Mouse (Mus musculus) embryonic facial prominence, embryonic 14.5 days (tissue): Measurements from ENCODE around the gene Olfr952. TPM values are rescaled to one million over a fixed set of nuclear protein-coding genes. Genes with fewer than 3 reads are reported as not detected.

Experiments used
- ATAC-seq: fragments of 200-750 bp; cut with Nextera tagmentation; 2 replicates; pipeline ENCODE4 v1.8.0; 2017; ENCODE audit warnings: low read depth, moderate number of reproducible peaks, moderate TSS enrichment
- DNase-seq: peaks from one replicate; pipeline ENCODE4 v3.0.0-alpha.2; 2015; ENCODE audit warnings: low spot score
- H3K27ac ChIP-seq: fragments of 300-500 bp; sonication (generic); replicated peaks from 2 replicates; pipeline ENCODE4 v1.5.1; 2014; ENCODE audit warnings: low read depth, mild to moderate bottlenecking, low read length, moderate library complexity
- H3K27me3 ChIP-seq: fragments of 300-500 bp; sonication (generic); replicated peaks from 2 replicates; pipeline ENCODE4 v1.6.1; 2014; ENCODE audit warnings: low read length; ENCODE audit not compliant: control insufficient read depth, insufficient read depth
- H3K36me3 ChIP-seq: fragments of 300-500 bp; sonication (generic); 2 replicates; pipeline ENCODE4 v1.6.1; 2014; ENCODE audit warnings: low read length, mixed read lengths; ENCODE audit not compliant: control insufficient read depth, insufficient read depth
- H3K4me1 ChIP-seq: fragments of 300-500 bp; sonication (generic); 2 replicates; pipeline ENCODE4 v1.6.1; 2014; ENCODE audit warnings: antibody characterized with exemption, low read length; ENCODE audit not compliant: control insufficient read depth, insufficient read depth
- H3K4me2 ChIP-seq: fragments of 300-500 bp; sonication (generic); 2 replicates; pipeline ENCODE4 v1.6.1; 2014; ENCODE audit warnings: low read depth, mild to moderate bottlenecking, low read length, moderate library complexity, mixed read lengths
- H3K4me3 ChIP-seq: fragments of 300-500 bp; sonication (generic); 2 replicates; pipeline ENCODE4 v1.5.1; 2014; ENCODE audit warnings: low read depth, mild to moderate bottlenecking, low read length
- H3K9ac ChIP-seq: fragments of 300-500 bp; sonication (generic); 2 replicates; pipeline ENCODE4 v1.6.1; 2014; ENCODE audit warnings: low read depth, mild to moderate bottlenecking, low read length, moderate library complexity, mixed read lengths
- H3K9me3 ChIP-seq: fragments of 300-500 bp; sonication (generic); 2 replicates; pipeline ENCODE4 v1.6.1; 2016; ENCODE audit warnings: low read length; ENCODE audit not compliant: control insufficient read depth
- WGBS: fragments of 180-500 bp; shearing (Covaris S2); extraction: QIAGEN DNeasy Blood & Tissue Kit; methylation state at CpG from one replicate; pipeline ENCODE4 v1.1.7; 2014; 5-methylcytosine and 5-hydroxymethylcytosine counted together
- polyA plus RNA-seq: library from polyadenylated mRNA; unstranded; fragments of >200 nt; fragmentation: Nextera tagmentation; extraction: Ambion mirVana; gene quantifications from 2 replicates; pipeline ENCODE4 v1.2.1, GENCODE M21; 2014

Olfr952 gene
- not detected in 2 replicates for polyA plus RNA-seq

- Histone ChIP-seq H3K9ac (no peak within 1 kb of the TSS), H3K4me2 (no peak within 1 kb of the TSS), H3K4me3 (no peak within 1 kb of the TSS), H3K36me3 (no peaks in the 10 kb centered on the region), H3K27ac (no peak within 1 kb of the TSS), H3K4me1 (no peaks in the 10 kb centered on the region), H3K27me3 (no peaks in the 10 kb centered on the region), H3K9me3 (no peaks in the 10 kb centered on the region)
- DNase-seq (no peak), ATAC-seq (no peak)
Observed at GRCm38 (mm10) chr9:39427048-39427447, at the start of gene Olfr952. Gene Olfr952, minus strand, starts transcription at chr9:39427148.

DNA sequence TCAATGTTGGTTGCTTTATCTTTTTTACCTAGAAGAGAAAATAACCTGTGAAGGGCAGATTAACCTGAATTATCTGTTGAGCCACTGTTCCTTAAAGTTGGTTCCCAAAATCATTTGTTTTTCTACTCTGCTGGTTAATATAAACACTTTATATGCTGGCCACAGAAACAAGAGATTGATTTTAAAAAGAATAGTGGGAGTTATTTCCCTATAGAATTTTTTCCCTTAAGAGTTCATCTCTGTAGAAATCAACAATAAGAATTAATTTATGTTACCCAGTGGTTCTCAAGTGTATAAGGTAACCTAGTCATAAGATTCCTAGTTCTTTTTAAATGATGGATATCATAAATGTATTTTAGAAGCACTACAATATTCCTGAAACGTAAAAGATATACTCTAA is 44.9 kb upstream of the Olfr952 start, which contains the start of gene Olfr955:
Gene Olfr955 (minus strand): TSS at position 101 of the 400 bp plus-strand sequence.
- DNase-seq, result no peak
- no peak within 1 kb of the TSS for H3K4me2 ChIP-seq
- 48% methylated on average over 1 of the region's 1 CpGs for WGBS
- no peaks in the 10 kb centered on the region for H3K4me1 ChIP-seq
- no peaks in the 10 kb centered on the region for H3K9me3 ChIP-seq
- no peaks in the 10 kb centered on the region for H3K27me3 ChIP-seq
- no peak for ATAC-seq
- no peak within 1 kb of the TSS for H3K9ac ChIP-seq
- no peak within 1 kb of the TSS for H3K4me3 ChIP-seq
- no peak within 1 kb of the TSS for H3K27ac ChIP-seq
- H3K36me3 ChIP-seq, result no peaks in the 10 kb centered on the region

DNA sequence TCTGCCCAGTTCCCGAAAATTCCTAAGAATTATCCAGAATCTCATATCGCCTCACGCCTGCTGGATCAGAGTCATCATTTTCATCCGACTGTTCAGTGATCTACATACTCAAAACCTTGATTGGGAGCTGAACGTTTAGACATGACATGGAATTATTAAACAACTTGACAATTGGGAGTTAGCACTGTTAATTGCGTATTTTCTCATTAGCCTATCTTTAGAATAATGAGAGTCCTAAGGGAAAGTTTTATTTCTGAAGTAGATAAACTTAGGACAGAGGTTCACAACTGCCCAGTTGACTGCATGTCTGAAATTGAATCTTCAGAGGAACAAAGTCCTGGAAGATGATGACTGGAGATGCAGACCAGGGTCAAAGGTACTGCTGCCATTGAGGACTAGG is 29.5 kb upstream of the Olfr952 start, which contains the start of gene Olfr954:
Gene Olfr954 (plus strand): TSS at position 301 of the 400 bp plus-strand sequence.
- no peak for ATAC-seq
- Histone ChIP-seq H3K9me3 (no peaks in the 10 kb centered on the region), H3K36me3 (no peaks in the 10 kb centered on the region), H3K27ac (no peak within 1 kb of the TSS), H3K9ac (no peak within 1 kb of the TSS), H3K4me3 (no peak within 1 kb of the TSS), H3K27me3 (no peaks in the 10 kb centered on the region), H3K4me1 (no peaks in the 10 kb centered on the region), H3K4me2 (no peak within 1 kb of the TSS)
- DNase-seq, result no peak
- WGBS, result 87% methylated on average over 6 of the region's 6 CpGs

GRCm38 (mm10) chr9:39387110-39387509 is 39.8 kb downstream of the Olfr952 start, which contains the start of gene Olfr951:
Gene Olfr951, plus strand, starts transcription at chr9:39387410.
- DNase-seq (no peak), ATAC-seq (no peak)
- Histone ChIP-seq H3K4me3 (no peak within 1 kb of the TSS), H3K4me2 (no peak within 1 kb of the TSS), H3K27me3 (no peaks in the 10 kb centered on the region), H3K9ac (no peak within 1 kb of the TSS), H3K27ac (no peak within 1 kb of the TSS), H3K4me1 (no peaks in the 10 kb centered on the region), H3K9me3 (no peaks in the 10 kb centered on the region), H3K36me3 (no peaks in the 10 kb centered on the region)
- WGBS, result 96% methylated on average over 2 of the region's 2 CpGs

Other genes with a start within 250 kb of the Olfr952 start
- gene Olfr944, start 225.2 kb downstream of the Olfr952 start, polyA plus RNA-seq, result 0.13 TPM in 1 of 2 replicates, not detected in the other
- 0.08 and 0.13 TPM in 2 replicates for gene Olfr1537, start 177.2 kb downstream of the Olfr952 start, polyA plus RNA-seq
- gene Olfr945, start 150.3 kb downstream of the Olfr952 start, polyA plus RNA-seq, result not detected in 2 replicates
- gene Olfr948, start 101.1 kb downstream of the Olfr952 start, polyA plus RNA-seq, result not detected in 2 replicates
- 0.17 TPM in 1 of 2 replicates, not detected in the other for gene Olfr951, start 39.7 kb downstream of the Olfr952 start, polyA plus RNA-seq
- not detected in 2 replicates for gene Olfr954, start 29.6 kb upstream of the Olfr952 start, polyA plus RNA-seq
- 0.18 TPM in 1 of 2 replicates, not detected in the other for gene Olfr955, start 44.8 kb upstream of the Olfr952 start, polyA plus RNA-seq
- not detected in 2 replicates for gene Olfr44, start 66.8 kb upstream of the Olfr952 start, polyA plus RNA-seq
- gene Olfr957, start 88.7 kb upstream of the Olfr952 start, polyA plus RNA-seq, result 0.14 and 0.42 TPM in 2 replicates
- gene Olfr958, start 126.9 kb upstream of the Olfr952 start, polyA plus RNA-seq, result 0.18 TPM in 1 of 2 replicates, not detected in the other
- gene Olfr959, start 148.4 kb upstream of the Olfr952 start, polyA plus RNA-seq, result not detected in 2 replicates
- 165 and 171 TPM in 2 replicates for gene AW551984, start 177.3 kb upstream of the Olfr952 start, polyA plus RNA-seq
- gene Olfr148, start 183.5 kb upstream of the Olfr952 start, polyA plus RNA-seq, result not detected in 2 replicates
- gene Olfr960, start 194.2 kb upstream of the Olfr952 start, polyA plus RNA-seq, result not detected in 2 replicates
- not detected in 2 replicates for gene Olfr961, start 217.9 kb upstream of the Olfr952 start, polyA plus RNA-seq
- gene Olfr963, start 240.1 kb upstream of the Olfr952 start, polyA plus RNA-seq, result not detected in 2 replicates